Mouse (Mus musculus) cerebellum, adult 2 months (tissue): ENCODE measurements at regions not wholly inside any gene's neighbourhood (a gene's known extent, or its start where the extent isn't known, plus 50 kb on each side); places are given as distances from the start of the nearest gene placed in this dataset.

Experiments
- DNase-seq, 2 experiments: peaks; one replicate each; pipeline ENCODE4 v3.0.0; 2021
- H3K27ac ChIP-seq: fragments of 200-500 bp; 2 replicates; pipeline ENCODE4 v1.5.1; 2012; ENCODE audit warnings: low read length, control low read depth, inconsistent platforms; ENCODE audit not compliant: insufficient read depth
- H3K27me3 ChIP-seq: fragments of 200-500 bp; 2 replicates; pipeline ENCODE4 v1.6.1; 2012; ENCODE audit warnings: inconsistent platforms, mild to moderate bottlenecking, low read length, moderate library complexity; ENCODE audit not compliant: control insufficient read depth, insufficient read depth
- H3K4me1 ChIP-seq: fragments of 200-500 bp; 2 replicates; pipeline ENCODE4 v1.6.1; 2011; ENCODE audit warnings: low read length; ENCODE audit not compliant: control insufficient read depth, insufficient read depth
- H3K4me3 ChIP-seq: fragments of 200-500 bp; replicated peaks from 2 replicates; pipeline ENCODE3; 2011; ENCODE audit warnings: mild to moderate bottlenecking, low read depth, low read length, control low read depth; ENCODE audit not compliant: insufficient read depth
- CTCF ChIP-seq: fragments of 200-500 bp; IDR thresholded peaks from 2 replicates; pipeline ENCODE4 v1.5.1; 2011; ENCODE audit warnings: low read depth, mild to moderate bottlenecking, control low read depth, low read length, moderate library complexity, borderline replicate concordance; ENCODE audit not compliant: insufficient read depth
- POLR2A ChIP-seq: fragments of 200-500 bp; IDR thresholded peaks from 2 replicates; pipeline ENCODE4 v1.6.1; 2011; ENCODE audit warnings: low read length, control low read depth, borderline replicate concordance; ENCODE audit not compliant: insufficient read depth
- WGBS: fragments of 180-500 bp; shearing (Covaris S2); methylation state at CpG from one replicate; pipeline ENCODE4 v1.1.7; 2018; 5-methylcytosine and 5-hydroxymethylcytosine counted together

GRCm38 (mm10) chr6:102977122-102977521, 404.2 kb upstream of the Cntn3 start:
- no peak for DNase-seq
- Histone ChIP-seq H3K4me1 (no peaks in the 10 kb centered on the region), H3K4me3 (no peak overlapping the region), H3K27me3 (no peaks in the 10 kb centered on the region), H3K27ac (no peak overlapping the region)
- 92% methylated on average over 3 of the region's 3 CpGs for WGBS
- TF ChIP-seq CTCF: no peak
- no peak for TF ChIP-seq POLR2A

DNA sequence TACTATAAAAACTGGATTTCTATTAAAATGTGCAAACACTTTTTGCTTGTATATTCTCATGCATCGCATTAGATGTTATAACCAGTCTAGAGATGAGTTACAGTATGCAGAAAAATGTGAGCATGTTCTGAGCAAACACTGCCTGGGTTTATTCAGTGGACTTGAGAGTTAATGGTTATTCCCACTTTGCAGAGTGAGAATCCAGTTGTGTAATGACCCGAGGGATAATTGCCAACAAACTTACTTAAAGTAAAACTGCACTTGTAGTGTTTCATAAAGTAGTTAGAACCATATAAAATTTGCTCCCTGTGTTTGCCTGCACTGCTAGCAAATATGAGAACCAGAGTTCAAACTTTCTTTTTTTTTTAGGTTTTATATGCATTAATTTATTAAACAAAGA, 450.4 kb upstream of the Cntn3 start:
- no peak overlapping the region for H3K27ac ChIP-seq
- WGBS: 50% methylated on average over 2 of the region's 2 CpGs
- DNase-seq: no peak
- H3K4me3 ChIP-seq: no peak overlapping the region
- no peaks in the 10 kb centered on the region for H3K4me1 ChIP-seq
- TF ChIP-seq CTCF: no peak
- TF ChIP-seq POLR2A: no peak
- H3K27me3 ChIP-seq: no peaks in the 10 kb centered on the region

- TF ChIP-seq CTCF: no peak
- no peak overlapping the region for H3K27ac ChIP-seq
- H3K27me3 ChIP-seq: no peaks in the 10 kb centered on the region
- DNase-seq: peak; percentile 7 to 26
- no peak overlapping the region for H3K4me3 ChIP-seq
- no peaks in the 10 kb centered on the region for H3K4me1 ChIP-seq
- WGBS: 7% methylated on average over 2 of the region's 2 CpGs
Measured at GRCm38 (mm10) chr6:103024006-103024405, 451.1 kb upstream of the Cntn3 start.

- DNase-seq: no peak
- Histone ChIP-seq H3K4me1 (no peaks in the 10 kb centered on the region), H3K4me3 (no peak overlapping the region), H3K27me3 (no peaks in the 10 kb centered on the region), H3K27ac (no peak overlapping the region)
- no peak for TF ChIP-seq POLR2A
- no peak for TF ChIP-seq CTCF
- WGBS: 60% methylated on average over 1 of the region's 1 CpGs
Measured at GRCm38 (mm10) chr6:103028150-103028549, 455.2 kb upstream of the Cntn3 start.

DNA sequence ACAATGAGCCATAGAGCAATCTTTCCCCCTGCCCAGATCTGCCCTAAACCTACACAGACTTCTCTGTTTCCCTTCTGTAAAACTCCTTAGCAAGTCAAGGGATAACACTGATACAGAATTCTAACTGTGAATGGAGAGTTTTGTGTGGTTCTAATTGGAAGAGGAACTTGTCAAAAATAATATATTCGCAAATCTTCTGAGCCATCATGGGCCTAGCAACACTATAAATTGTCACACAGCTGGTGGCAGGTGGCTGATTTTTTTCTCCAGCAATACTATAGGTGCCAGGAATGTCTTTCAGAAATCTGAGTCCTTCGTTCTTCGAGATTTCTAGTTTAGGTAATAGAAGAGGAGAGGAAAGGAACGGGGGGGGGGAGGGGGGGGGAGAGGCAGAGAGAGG, 460.5 kb upstream of the Cntn3 start:
- TF ChIP-seq CTCF (no peak), POLR2A (no peak)
- 19% methylated on average over 4 of the region's 4 CpGs for WGBS
- H3K4me1 ChIP-seq: no peaks in the 10 kb centered on the region
- no peak overlapping the region for H3K4me3 ChIP-seq
- no peak for DNase-seq
- no peak overlapping the region for H3K27ac ChIP-seq
- no peaks in the 10 kb centered on the region for H3K27me3 ChIP-seq

DNA sequence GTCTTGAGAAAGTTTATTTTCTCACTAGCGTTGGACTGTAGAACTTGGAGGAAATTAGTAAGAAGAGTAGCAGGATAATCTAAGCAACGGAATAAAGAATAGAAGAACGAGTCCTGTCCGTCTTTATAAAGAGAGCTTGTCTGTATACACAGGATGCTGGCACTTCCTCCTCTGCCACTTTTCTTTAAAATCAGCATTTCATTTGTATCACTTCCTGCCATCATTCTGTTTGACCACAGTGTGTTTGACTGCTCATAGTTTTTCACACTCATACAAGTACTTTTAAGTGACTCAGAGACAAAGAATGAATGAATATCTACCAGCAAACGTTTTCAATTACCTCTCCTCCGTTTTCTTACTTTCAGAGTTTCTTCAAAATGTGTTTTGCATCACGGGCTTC, 461.0 kb upstream of the Cntn3 start:
- TF ChIP-seq CTCF (no peak), POLR2A (no peak)
- Histone ChIP-seq H3K27me3 (no peaks in the 10 kb centered on the region), H3K4me1 (no peaks in the 10 kb centered on the region), H3K27ac (no peak overlapping the region), H3K4me3 (no peak overlapping the region)
- WGBS: 42% methylated on average over 7 of the region's 7 CpGs
- DNase-seq: no peak

DNA sequence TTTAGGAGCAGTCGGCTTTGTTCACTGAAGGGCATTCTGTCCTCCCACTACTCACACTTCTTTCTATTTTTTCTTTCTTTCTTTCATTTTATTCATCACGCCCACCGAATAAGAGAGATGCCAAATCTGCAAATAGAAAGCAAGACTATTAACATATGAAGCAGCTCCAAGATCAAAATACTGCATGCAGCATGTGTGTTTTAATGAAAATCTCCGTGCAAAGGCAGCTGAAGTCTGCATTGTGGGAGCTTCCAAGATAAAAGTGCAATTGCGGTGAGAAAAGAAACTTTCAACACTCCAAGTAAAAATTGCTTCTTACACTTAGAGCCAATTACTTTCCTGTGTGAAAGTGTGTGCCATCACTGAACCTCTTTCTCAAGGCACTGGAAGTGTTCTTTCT, 449.8 kb upstream of the Chl1 start:
- Histone ChIP-seq H3K4me1 (no peaks in the 10 kb centered on the region), H3K4me3 (no peak overlapping the region), H3K27ac (no peak overlapping the region), H3K27me3 (no peaks in the 10 kb centered on the region)
- DNase-seq: no peak
- TF ChIP-seq CTCF (no peak), POLR2A (no peak)
- 68% methylated on average over 5 of the region's 5 CpGs for WGBS

DNA sequence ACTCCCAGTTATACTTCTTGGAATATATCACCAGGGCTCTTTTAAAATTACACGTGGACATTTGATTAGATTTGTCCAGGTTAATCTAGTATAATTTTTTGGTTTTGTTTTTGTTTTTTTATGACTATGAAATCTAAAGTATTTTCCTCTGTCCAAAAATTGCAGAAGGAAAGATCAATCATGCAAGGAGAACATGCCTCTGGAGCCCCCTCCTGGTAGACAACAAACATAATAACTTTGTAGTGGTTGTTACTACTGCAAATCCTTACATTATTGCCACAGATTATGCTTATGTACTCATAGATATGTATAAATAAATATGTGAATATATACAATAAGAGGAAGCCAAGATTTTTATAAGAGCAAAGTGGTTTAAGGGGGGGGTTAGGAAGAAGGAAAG, 404.2 kb upstream of the Chl1 start:
- no peaks in the 10 kb centered on the region for H3K27me3 ChIP-seq
- H3K4me3 ChIP-seq: no peak overlapping the region
- no peak for TF ChIP-seq POLR2A
- TF ChIP-seq CTCF: no peak
- no peak overlapping the region for H3K27ac ChIP-seq
- DNase-seq: no peak
- WGBS: 49% methylated on average over 1 of the region's 1 CpGs
- no peaks in the 10 kb centered on the region for H3K4me1 ChIP-seq
